Mouse (Mus musculus) midbrain, embryonic 14.5 days (tissue): ENCODE results near the gene Antxr2. TPM values are rescaled to one million over a fixed set of nuclear protein-coding genes. Genes with fewer than 3 reads are reported as not detected.

Experiments
- ATAC-seq: fragments of 200-750 bp; cut with Nextera tagmentation; 2 replicates; pipeline ENCODE4 v1.8.0; 2017; ENCODE audit warnings: moderate number of reproducible peaks, moderate library complexity; ENCODE audit not compliant: low FRiP score, low TSS enrichment
- DNase-seq: peaks from one replicate; pipeline ENCODE4 v3.0.0-alpha.2; 2015
- H3K27ac ChIP-seq: fragments of 300-500 bp; sonication (generic); replicated peaks from 2 replicates; pipeline ENCODE4 v1.5.1; 2014; ENCODE audit warnings: mild to moderate bottlenecking, low read depth, low read length, moderate library complexity
- H3K27me3 ChIP-seq: fragments of 300-500 bp; sonication (generic); 2 replicates; pipeline ENCODE4 v1.6.1; 2014; ENCODE audit warnings: low read length, control low read depth, mixed read lengths; ENCODE audit not compliant: control insufficient read depth, insufficient read depth
- H3K36me3 ChIP-seq: fragments of 300-500 bp; sonication (generic); 2 replicates; pipeline ENCODE4 v1.6.1; 2014; ENCODE audit warnings: low read length, control low read depth; ENCODE audit not compliant: control insufficient read depth, insufficient read depth
- H3K4me1 ChIP-seq: fragments of 300-500 bp; sonication (generic); 2 replicates; pipeline ENCODE4 v1.6.1; 2014; ENCODE audit warnings: mild to moderate bottlenecking, antibody characterized with exemption, low read length, control low read depth; ENCODE audit not compliant: control insufficient read depth, insufficient read depth
- H3K4me2 ChIP-seq: fragments of 300-500 bp; sonication (generic); 2 replicates; pipeline ENCODE4 v1.6.1; 2014; ENCODE audit warnings: mild to moderate bottlenecking, low read length, moderate library complexity
- H3K4me3 ChIP-seq: fragments of 300-500 bp; sonication (generic); replicated peaks from 2 replicates; pipeline ENCODE4 v1.5.1; 2014; ENCODE audit warnings: low read depth, low read length
- H3K9ac ChIP-seq: fragments of 300-500 bp; sonication (generic); replicated peaks from 2 replicates; pipeline ENCODE4 v1.6.1; 2014; ENCODE audit warnings: mild to moderate bottlenecking, low read length, moderate library complexity
- H3K9me3 ChIP-seq: fragments of 300-500 bp; sonication (generic); 2 replicates; pipeline ENCODE4 v1.6.1; 2016; ENCODE audit warnings: low read length, control low read depth, mixed read lengths; ENCODE audit not compliant: control insufficient read depth
- WGBS: fragments of 180-500 bp; shearing (Covaris S2); extraction: QIAGEN DNeasy Blood & Tissue Kit; methylation state at CpG from one replicate; pipeline ENCODE4 v1.1.7; 2014; 5-methylcytosine and 5-hydroxymethylcytosine counted together
- polyA plus RNA-seq: library from polyadenylated mRNA; unstranded; fragments of >200 nt; fragmentation: Nextera tagmentation; extraction: Ambion mirVana; gene quantifications from 2 replicates; pipeline ENCODE4 v1.2.1, GENCODE M21; 2014

Gene Antxr2
- polyA plus RNA-seq = 1.3 and 4.4 TPM in 2 replicates

- Histone ChIP-seq H3K27me3 (no peaks in the 10 kb centered on the region), H3K36me3 (no peaks in the 10 kb centered on the region), H3K9me3 (no peaks in the 10 kb centered on the region), H3K27ac (peak within 1 kb of the TSS; percentile 43), H3K4me2 (peak within 1 kb of the TSS; percentile 99), H3K4me3 (peak within 1 kb of the TSS; percentile 67), H3K4me1 (peaks cover 4% of the 10 kb centered on the region; the same call in 1 of the 2 replicates), H3K9ac (peak within 1 kb of the TSS; percentile 70)
- 3% methylated on average over 58 of the region's 58 CpGs for WGBS
- peak; percentile 69 for DNase-seq
- peak; percentile 62 for ATAC-seq
These were observed at the start of gene Antxr2 for GRCm38 (mm10) chr5:98030902-98031641. Gene Antxr2 (minus strand): TSS chr5:98031043.

- H3K9me3 ChIP-seq = no peaks in the 10 kb centered on the region
- no peak for DNase-seq
These were observed 45.8 kb upstream of the Antxr2 start for GRCm38 (mm10) chr5:98076612-98077011.

GRCm38 (mm10) chr5:98069191-98069590 is 38.3 kb upstream of the Antxr2 start:
- H3K27ac ChIP-seq = no peak overlapping the region
- 73% methylated on average over 4 of the region's 4 CpGs for WGBS
- H3K27me3 ChIP-seq = no peaks in the 10 kb centered on the region
- H3K9ac ChIP-seq = no peak overlapping the region
- no peaks in the 10 kb centered on the region for H3K4me1 ChIP-seq
- H3K4me3 ChIP-seq = no peak overlapping the region
- DNase-seq = no peak
- H3K4me2 ChIP-seq = no peak overlapping the region
- ATAC-seq = no peak
- H3K36me3 ChIP-seq = no peaks in the 10 kb centered on the region
- H3K9me3 ChIP-seq = no peaks in the 10 kb centered on the region

More at GRCm38 (mm10) chr5:98076612-98077011, 45.8 kb upstream of the Antxr2 start:
- Histone ChIP-seq H3K36me3 (no peaks in the 10 kb centered on the region), H3K4me2 (no peak overlapping the region), H3K9ac (no peak overlapping the region), H3K27me3 (no peaks in the 10 kb centered on the region), H3K4me3 (no peak overlapping the region), H3K27ac (no peak overlapping the region), H3K4me1 (no peaks in the 10 kb centered on the region)
- ATAC-seq = no peak
- WGBS = 82% methylated on average over 3 of the region's 3 CpGs

- 94% methylated on average over 6 of the region's 6 CpGs for WGBS
- Histone ChIP-seq H3K9ac (no peak overlapping the region), H3K4me3 (no peak overlapping the region), H3K27ac (no peak overlapping the region), H3K36me3 (no peaks in the 10 kb centered on the region), H3K4me2 (no peak overlapping the region), H3K27me3 (no peaks in the 10 kb centered on the region), H3K9me3 (no peaks in the 10 kb centered on the region), H3K4me1 (no peaks in the 10 kb centered on the region)
- DNase-seq = no peak
- no peak for ATAC-seq
These were observed 24.4 kb upstream of the Antxr2 start for GRCm38 (mm10) chr5:98055275-98055674.

GRCm38 (mm10) chr5:98054834-98055233 is 24.0 kb upstream of the Antxr2 start:
- WGBS = 93% methylated on average over 1 of the region's 1 CpGs
- Histone ChIP-seq H3K4me1 (no peaks in the 10 kb centered on the region), H3K36me3 (no peaks in the 10 kb centered on the region), H3K9me3 (no peaks in the 10 kb centered on the region), H3K4me3 (no peak overlapping the region), H3K4me2 (no peak overlapping the region), H3K9ac (no peak overlapping the region), H3K27ac (no peak overlapping the region), H3K27me3 (no peaks in the 10 kb centered on the region)
- DNase-seq (no peak), ATAC-seq (no peak)

- ATAC-seq (no peak), DNase-seq (no peak)
- Histone ChIP-seq H3K4me1 (no peaks in the 10 kb centered on the region), H3K27me3 (no peaks in the 10 kb centered on the region), H3K4me2 (no peak overlapping the region), H3K27ac (no peak overlapping the region), H3K9ac (no peak overlapping the region), H3K9me3 (no peaks in the 10 kb centered on the region), H3K36me3 (no peaks in the 10 kb centered on the region), H3K4me3 (no peak overlapping the region)
- 86% methylated on average over 2 of the region's 2 CpGs for WGBS
These were observed 4.1 kb upstream of the Antxr2 start for GRCm38 (mm10) chr5:98034928-98035327.

GRCm38 (mm10) chr5:98034207-98034606 is 3.4 kb upstream of the Antxr2 start:
- H3K4me3 ChIP-seq = no peak overlapping the region
- H3K4me2 ChIP-seq = no peak overlapping the region
- H3K9me3 ChIP-seq = no peaks in the 10 kb centered on the region
- no peaks in the 10 kb centered on the region for H3K36me3 ChIP-seq
- no peak for DNase-seq
- ATAC-seq = no peak
- H3K9ac ChIP-seq = no peak overlapping the region
- peaks cover 4% of the 10 kb centered on the region; the same call in 1 of the 2 replicates for H3K4me1 ChIP-seq
- H3K27me3 ChIP-seq = no peaks in the 10 kb centered on the region
- no peak overlapping the region for H3K27ac ChIP-seq
- 80% methylated on average over 2 of the region's 2 CpGs for WGBS

GRCm38 (mm10) chr5:98032803-98033420 is 2.1 kb upstream of the Antxr2 start:
- no peaks in the 10 kb centered on the region for H3K36me3 ChIP-seq
- H3K27ac ChIP-seq = no peak overlapping the region
- ATAC-seq (no peak), DNase-seq (no peak)
- H3K9ac ChIP-seq = no peak overlapping the region
- H3K9me3 ChIP-seq = no peaks in the 10 kb centered on the region
- peaks cover 4% of the 10 kb centered on the region; the same call in 1 of the 2 replicates for H3K4me1 ChIP-seq
- no peak overlapping the region for H3K4me3 ChIP-seq
- 73% methylated on average over 7 of the region's 7 CpGs for WGBS
- H3K27me3 ChIP-seq = no peaks in the 10 kb centered on the region
- H3K4me2 ChIP-seq = no peak overlapping the region
